Mouse (Mus musculus): ENCODE measurements at regions not wholly inside any gene's neighbourhood (a gene's known extent, or its start where the extent isn't known, plus 50 kb on each side); places are given as distances from the start of the nearest gene placed in this dataset.

- no peak for DNase-seq (ENCODE audit: low spot score)
Observed at GRCm38 (mm10) chr6:67114753-67115152, 77.5 kb upstream of the Gadd45a start.

GRCm38 (mm10) chr6:67113686-67114278 lies 76.5 kb upstream of the Gadd45a start:
- DNase-seq (ENCODE audit: low spot score) = peak; percentile 23

- no peak for DNase-seq (ENCODE audit: low spot score)
Observed at GRCm38 (mm10) chr6:67113261-67113660, 76.0 kb upstream of the Gadd45a start.

- DNase-seq (ENCODE audit: low spot score) = no peak
Observed at GRCm38 (mm10) chr6:67112311-67112710, 75.1 kb upstream of the Gadd45a start.

- DNase-seq (ENCODE audit: low spot score) = no peak
Observed at GRCm38 (mm10) chr6:67111581-67111980, 74.3 kb upstream of the Gadd45a start.

- DNase-seq (ENCODE audit: low spot score) = no peak
Observed at GRCm38 (mm10) chr6:67110391-67110790, 73.1 kb upstream of the Gadd45a start.

- no peak for DNase-seq (ENCODE audit: low spot score)
Observed at GRCm38 (mm10) chr6:67109774-67110173, 72.5 kb upstream of the Gadd45a start.

- no peak for DNase-seq (ENCODE audit: low spot score)
Observed at GRCm38 (mm10) chr6:67107517-67107916, 70.3 kb upstream of the Gadd45a start.

- no peak for DNase-seq (ENCODE audit: low spot score)
Observed at GRCm38 (mm10) chr6:67106493-67106892, 69.2 kb upstream of the Gadd45a start.

GRCm38 (mm10) chr6:67105386-67105785 lies 68.1 kb upstream of the Gadd45a start:
- no peak for DNase-seq (ENCODE audit: low spot score)

GRCm38 (mm10) chr6:67104205-67104604 lies 66.9 kb upstream of the Gadd45a start:
- no peak for DNase-seq (ENCODE audit: low spot score)

- peak; percentile 57 for DNase-seq (ENCODE audit: low spot score)
Observed at GRCm38 (mm10) chr6:67102541-67103134, 65.4 kb upstream of the Gadd45a start.

- no peak for DNase-seq (ENCODE audit: low spot score)
Observed at GRCm38 (mm10) chr6:67102014-67102413, 64.8 kb upstream of the Gadd45a start.

GRCm38 (mm10) chr6:67094426-67094825 lies 57.2 kb upstream of the Gadd45a start:
- DNase-seq (ENCODE audit: low spot score) = no peak

- DNase-seq (ENCODE audit: low spot score) = no peak
Observed at GRCm38 (mm10) chr6:67093128-67093527, 55.9 kb upstream of the Gadd45a start.

GRCm38 (mm10) chr6:67090150-67090549 lies 52.9 kb upstream of the Gadd45a start:
- DNase-seq (ENCODE audit: low spot score) = no peak

- DNase-seq (ENCODE audit: low spot score) = no peak
Observed at GRCm38 (mm10) chr6:67089530-67090140, 52.4 kb upstream of the Gadd45a start.

GRCm38 (mm10) chr6:67088741-67089455 lies 51.6 kb upstream of the Gadd45a start:
- no peak for DNase-seq (ENCODE audit: low spot score)

- no peak for DNase-seq (ENCODE audit: low spot score)
Observed at GRCm38 (mm10) chr6:67087837-67088440, 50.7 kb upstream of the Gadd45a start.

- DNase-seq (ENCODE audit: low spot score) = no peak
Observed at GRCm38 (mm10) chr6:67087393-67087792, 50.1 kb upstream of the Gadd45a start.

All from lung, postnatal 25 days (tissue).